Mouse (Mus musculus) CH12.LX (cell line): ENCODE data around the gene Trmt112.

ENCODE experiments used
- CHD2 ChIP-seq: IDR thresholded peaks from 2 replicates; pipeline ENCODE4 v1.6.1; 2011; ENCODE audit warnings: low read length, improper control_type of control experiment
- CTCF ChIP-seq, 2 experiments: IDR thresholded peaks in 1 of 2; conservative IDR thresholded peaks in 1 of 2; 2 replicates each; pipeline ENCODE4 v1.5.1; 2011 to 2012; ENCODE audit warnings: low read depth in 2 of 2, low read length in 2 of 2, improper control_type of control experiment in 1 of 2, inconsistent platforms in 1 of 2, mild to moderate bottlenecking in 1 of 2, moderate library complexity in 1 of 2
- E2F4 ChIP-seq: IDR thresholded peaks from 2 replicates; pipeline ENCODE4 v1.6.1; 2011; ENCODE audit warnings: low read depth, low read length, improper control_type of control experiment; ENCODE audit not compliant: insufficient replicate concordance
- ELF1 ChIP-seq: IDR thresholded peaks from 2 replicates; pipeline ENCODE4 v1.6.1; 2014; ENCODE audit warnings: low read depth, mild to moderate bottlenecking, inconsistent platforms, low read length, improper control_type of control experiment
- ETS1 ChIP-seq: conservative IDR thresholded peaks from 2 replicates; pipeline ENCODE4 v1.6.1; 2012; ENCODE audit warnings: low read depth, mild to moderate bottlenecking, inconsistent platforms, low read length, improper control_type of control experiment, moderate library complexity
- HCFC1 ChIP-seq: IDR thresholded peaks from 2 replicates; pipeline ENCODE4 v1.6.1; 2012; ENCODE audit warnings: low read depth, mild to moderate bottlenecking, inconsistent platforms, low read length, improper control_type of control experiment
- NELFE ChIP-seq: IDR thresholded peaks from 2 replicates; pipeline ENCODE4 v1.6.1; 2011; ENCODE audit warnings: low read depth, low read length, improper control_type of control experiment
- POLR2A ChIP-seq: IDR thresholded peaks from 2 replicates; pipeline ENCODE4 v1.6.1; 2011; ENCODE audit warnings: low read depth, mild to moderate bottlenecking, improper control_type of control experiment, low read length
- POLR2AphosphoS2 ChIP-seq: IDR thresholded peaks from 2 replicates; pipeline ENCODE4 v1.6.1; 2011; ENCODE audit warnings: low read depth, low read length, improper control_type of control experiment
- RAD21 ChIP-seq: IDR thresholded peaks from 2 replicates; pipeline ENCODE4 v1.6.1; 2011; ENCODE audit warnings: low read depth, mild to moderate bottlenecking, low read length, improper control_type of control experiment, moderate library complexity
- TBP ChIP-seq: conservative IDR thresholded peaks from 2 replicates; pipeline ENCODE4 v1.6.1; 2011; ENCODE audit warnings: low read depth, low read length, improper control_type of control experiment
- USF1 ChIP-seq: IDR thresholded peaks from 2 replicates; pipeline ENCODE4 v1.6.1; 2014; ENCODE audit warnings: low read depth, mild to moderate bottlenecking, inconsistent platforms, low read length, improper control_type of control experiment
- ZNF384 ChIP-seq: IDR thresholded peaks from 2 replicates; pipeline ENCODE4 v1.6.1; 2012; ENCODE audit warnings: low read depth, low read length, improper control_type of control experiment, inconsistent platforms

GRCm38 (mm10) chr19:6872701-6873100, 36.8 kb upstream of the Trmt112 start:
- no peak for TF ChIP-seq POLR2A
- no peak for TF ChIP-seq ELF1
- TF ChIP-seq CTCF (conservative IDR thresholded peaks at IDR 0.05 in 1 of 2, IDR thresholded peaks at IDR 0.05 in 1 of 2; ENCODE audit: low read depth in 2 of 2, low read length in 2 of 2): no peak
- no peak for TF ChIP-seq ETS1
- TF ChIP-seq RAD21: no peak
- no peak for TF ChIP-seq ZNF384
- TF ChIP-seq USF1: no peak
- no peak for TF ChIP-seq HCFC1
- TF ChIP-seq CHD2: no peak
- no peak for TF ChIP-seq E2F4
- no peak for TF ChIP-seq POLR2AphosphoS2
- no peak for TF ChIP-seq TBP
- no peak for TF ChIP-seq NELFE
